ENCODE assay signal across 10 mouse cellular contexts in the genomic region with DNA sequence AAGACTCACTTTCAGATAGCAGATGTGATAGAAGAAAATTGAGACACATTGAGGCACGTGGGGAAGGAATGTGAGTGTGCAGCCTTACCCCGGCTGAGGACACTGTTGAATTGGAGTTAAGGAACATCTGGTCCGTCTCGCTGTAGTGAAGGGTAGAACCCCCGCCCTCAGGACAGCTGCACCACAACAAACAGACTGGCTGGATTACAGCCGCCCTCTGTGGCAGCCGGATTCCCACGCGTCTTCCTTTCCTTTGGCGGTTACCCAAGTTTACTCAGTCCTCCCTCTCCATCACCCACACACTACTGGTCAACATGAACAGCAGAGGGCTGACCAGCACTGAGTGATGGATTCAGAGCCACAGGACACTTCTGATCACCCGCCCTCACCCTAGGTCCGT.
DNase-seq lines count a peak whose midpoint lies in the region; ATAC-seq and TF ChIP-seq lines count a peak whose summit lies in the region.
"Had no signal": no experiment of that assay in that cellular context is flagged by ENCODE, and none has a peak within 500 bp of the region (broad histone marks: within the 10 kb centered on the region; RNA-seq: fewer than 3 reads in every experiment).

No protein-coding gene starts in this region.

- H3K9ac ChIP-seq in midbrain, postnatal 0 days (replicated peaks; ENCODE audit: low read length, poor library complexity, severe bottlenecking), result no peak overlapping the region
- H3K9ac ChIP-seq in midbrain, embryonic 13.5 days (replicated peaks), result no peak overlapping the region
- no peak overlapping the region for H3K9ac ChIP-seq in stomach, embryonic 14.5 days (replicated peaks; ENCODE audit: low read depth, low read length)
- no peak overlapping the region for H3K9ac ChIP-seq in forebrain, embryonic 15.5 days (replicated peaks)
- no peak overlapping the region for H3K9ac ChIP-seq in hindbrain, embryonic 12.5 days
- H3K9ac ChIP-seq: heart, embryonic 13.5 days; liver, embryonic 14.5 days had no signal

- no peak overlapping the region for H3K4me3 ChIP-seq in midbrain, postnatal 0 days (ENCODE audit: low read depth, low read length)
- no peak overlapping the region for H3K4me3 ChIP-seq in midbrain, embryonic 13.5 days (replicated peaks)
- H3K4me3 ChIP-seq in stomach, embryonic 14.5 days (ENCODE audit: low read depth, low read length), result no peak overlapping the region
- H3K4me3 ChIP-seq in forebrain, embryonic 15.5 days, result no peak overlapping the region
- H3K4me3 ChIP-seq in hindbrain, embryonic 10.5 days, result no peak overlapping the region
- no peak overlapping the region for H3K4me3 ChIP-seq in hindbrain, embryonic 12.5 days
- H3K4me3 ChIP-seq: heart, embryonic 13.5 days had no signal

- WGBS in midbrain, postnatal 0 days, result 91% methylated on average over 12 of the region's 12 CpGs
- 85% methylated on average over 12 of the region's 12 CpGs for WGBS in midbrain, embryonic 13.5 days
- 32% methylated on average over 12 of the region's 12 CpGs for WGBS in stomach, embryonic 14.5 days
- 88% methylated on average over 12 of the region's 12 CpGs for WGBS in forebrain, embryonic 15.5 days
- WGBS in hindbrain, embryonic 10.5 days, result 80% methylated on average over 12 of the region's 12 CpGs
- 78% methylated on average over 12 of the region's 12 CpGs for WGBS in hindbrain, embryonic 12.5 days

- no peak for DNase-seq in midbrain, postnatal 0 days (ENCODE audit: low spot score)
- peak; percentile 84 to 85 for DNase-seq in heart, adult 9 months (ENCODE audit: low spot score in 2 of 2)
- peak; percentile 8 to 59 for DNase-seq in kidney, postnatal 25 days
- DNase-seq in hindbrain, embryonic 10.5 days (ENCODE audit: low spot score), result no peak

- no peaks in the 10 kb centered on the region for H3K27me3 ChIP-seq in midbrain, postnatal 0 days (ENCODE audit: insufficient read depth, low read length)
- no peaks in the 10 kb centered on the region for H3K27me3 ChIP-seq in midbrain, embryonic 13.5 days
- no peaks in the 10 kb centered on the region for H3K27me3 ChIP-seq in stomach, embryonic 14.5 days (ENCODE audit: control insufficient read depth, insufficient read depth, low read length)
- no peaks in the 10 kb centered on the region for H3K27me3 ChIP-seq in forebrain, embryonic 15.5 days
- H3K27me3 ChIP-seq in hindbrain, embryonic 10.5 days (ENCODE audit: insufficient read depth, poor library complexity, severe bottlenecking), result no peaks in the 10 kb centered on the region
- H3K27me3 ChIP-seq in hindbrain, embryonic 12.5 days, result no peaks in the 10 kb centered on the region
- H3K27me3 ChIP-seq: heart, embryonic 13.5 days had no signal

- no peaks in the 10 kb centered on the region for H3K9me3 ChIP-seq in midbrain, postnatal 0 days (ENCODE audit: low read length)
- no peaks in the 10 kb centered on the region for H3K9me3 ChIP-seq in midbrain, embryonic 13.5 days
- H3K9me3 ChIP-seq in stomach, embryonic 14.5 days (ENCODE audit: control insufficient read depth, low read depth, low read length), result no peaks in the 10 kb centered on the region
- H3K9me3 ChIP-seq in forebrain, embryonic 15.5 days, result no peaks in the 10 kb centered on the region
- H3K9me3 ChIP-seq in hindbrain, embryonic 10.5 days, result no peaks in the 10 kb centered on the region
- H3K9me3 ChIP-seq in hindbrain, embryonic 12.5 days (replicated peaks), result no peaks in the 10 kb centered on the region
- H3K9me3 ChIP-seq: heart, embryonic 13.5 days had no signal

- no peaks in the 10 kb centered on the region for H3K36me3 ChIP-seq in midbrain, postnatal 0 days (ENCODE audit: insufficient read depth, low read length)
- H3K36me3 ChIP-seq in midbrain, embryonic 13.5 days, result no peaks in the 10 kb centered on the region
- no peaks in the 10 kb centered on the region for H3K36me3 ChIP-seq in stomach, embryonic 14.5 days (ENCODE audit: control insufficient read depth, insufficient read depth, low read length)
- no peaks in the 10 kb centered on the region for H3K36me3 ChIP-seq in forebrain, embryonic 15.5 days
- H3K36me3 ChIP-seq in hindbrain, embryonic 10.5 days, result no peaks in the 10 kb centered on the region
- no peaks in the 10 kb centered on the region for H3K36me3 ChIP-seq in hindbrain, embryonic 12.5 days
- H3K36me3 ChIP-seq: heart, embryonic 13.5 days had no signal

- no peaks in the 10 kb centered on the region for H3K4me1 ChIP-seq in midbrain, postnatal 0 days (ENCODE audit: insufficient read depth, low read length)
- H3K4me1 ChIP-seq in midbrain, embryonic 13.5 days (replicated peaks), result no peaks in the 10 kb centered on the region
- H3K4me1 ChIP-seq in stomach, embryonic 14.5 days (ENCODE audit: control insufficient read depth, insufficient read depth, low read length), result no peaks in the 10 kb centered on the region
- no peaks in the 10 kb centered on the region for H3K4me1 ChIP-seq in forebrain, embryonic 15.5 days
- no peaks in the 10 kb centered on the region for H3K4me1 ChIP-seq in hindbrain, embryonic 10.5 days (replicated peaks)
- no peaks in the 10 kb centered on the region for H3K4me1 ChIP-seq in hindbrain, embryonic 12.5 days
- H3K4me1 ChIP-seq: heart, embryonic 13.5 days had no signal

- no peak for TF ChIP-seq CTCF in midbrain, postnatal 0 days (IDR thresholded peaks at IDR 0.05)

- no peak overlapping the region for H3K4me2 ChIP-seq in midbrain, postnatal 0 days (ENCODE audit: low read depth, low read length, poor library complexity, severe bottlenecking)
- H3K4me2 ChIP-seq in midbrain, embryonic 13.5 days (replicated peaks), result no peak overlapping the region
- no peak overlapping the region for H3K4me2 ChIP-seq in stomach, embryonic 14.5 days (replicated peaks; ENCODE audit: low read depth, low read length)
- no peak overlapping the region for H3K4me2 ChIP-seq in forebrain, embryonic 15.5 days (replicated peaks)
- no peak overlapping the region for H3K4me2 ChIP-seq in hindbrain, embryonic 12.5 days (replicated peaks)
- H3K4me2 ChIP-seq: heart, embryonic 13.5 days had no signal

- ATAC-seq in midbrain, postnatal 0 days (ENCODE audit: low FRiP score), result 0 out of 2 replicates have a peak, but pooled peaks have one; percentile 7
- ATAC-seq in midbrain, embryonic 13.5 days, result no peak
- ATAC-seq in stomach, embryonic 14.5 days (ENCODE audit: insufficient number of reproducible peaks, insufficient read depth, low FRiP score, low read depth), result peak; percentile 93
- no peak for ATAC-seq in forebrain, embryonic 15.5 days (replicated peaks)
- no peak for ATAC-seq in hindbrain, embryonic 12.5 days (ENCODE audit: low FRiP score)

- no peak overlapping the region for H3K27ac ChIP-seq in midbrain, postnatal 0 days (ENCODE audit: low read depth, low read length)
- no peak overlapping the region for H3K27ac ChIP-seq in midbrain, embryonic 13.5 days
- H3K27ac ChIP-seq in stomach, embryonic 14.5 days (ENCODE audit: low read length), result no peak overlapping the region
- no peak overlapping the region for H3K27ac ChIP-seq in forebrain, embryonic 15.5 days (replicated peaks)
- no peak overlapping the region for H3K27ac ChIP-seq in hindbrain, embryonic 10.5 days
- no peak overlapping the region for H3K27ac ChIP-seq in hindbrain, embryonic 12.5 days
- H3K27ac ChIP-seq: heart, embryonic 13.5 days; liver, embryonic 14.5 days had no signal

Comparison
In these comparisons a context has a peak if more than half of its experiments do, and no peak if none do; other contexts are left out.
1. ATAC-seq: peak in midbrain, postnatal 0 days (single experiment) and stomach, embryonic 14.5 days (single experiment); none in midbrain, embryonic 13.5 days (single experiment), forebrain, embryonic 15.5 days (single experiment) and hindbrain, embryonic 12.5 days (single experiment).
2. DNase-seq: peak in heart, adult 9 months (2 of 2) and kidney, postnatal 25 days (2 of 2); none in midbrain, postnatal 0 days (single experiment) and hindbrain, embryonic 10.5 days (single experiment).